Mouse (Mus musculus): ENCODE data around the gene Sema5a. TPM values are rescaled to one million over a fixed set of nuclear protein-coding genes. Genes with fewer than 3 reads are reported as not detected.

Gene Sema5a
- total and polyA plus RNA-seq, 2 experiments from 2014 or later = 7.6 to 21.5 TPM

GRCm38 (mm10) chr15:32647061-32647687 lies 402.6 kb downstream of the Sema5a start:
- ATAC-seq = no peak
- 67% methylated on average over 1 of the region's 1 CpGs for WGBS
- no peak for TF ChIP-seq CTCF (IDR thresholded peaks at IDR 0.05; ENCODE audit: low read depth)

GRCm38 (mm10) chr15:32654046-32654445 lies 409.4 kb downstream of the Sema5a start:
- no peak overlapping the region for H3K4me3 ChIP-seq (ENCODE audit: low read depth, low read length)
- no peaks in the 10 kb centered on the region for H3K36me3 ChIP-seq (ENCODE audit: insufficient read depth)
- H3K9ac ChIP-seq = no peak overlapping the region
- H3K4me1 ChIP-seq (ENCODE audit: insufficient read depth) = no peaks in the 10 kb centered on the region
- H3K27me3 ChIP-seq (ENCODE audit: insufficient read depth, low read length) = no peaks in the 10 kb centered on the region
- no peaks in the 10 kb centered on the region for H3K9me3 ChIP-seq (ENCODE audit: low read length)
- DNase-seq = no peak
- H3K4me2 ChIP-seq (ENCODE audit: low read depth) = no peak overlapping the region
- TF ChIP-seq CTCF (IDR thresholded peaks at IDR 0.05; ENCODE audit: low read depth) = no peak
- WGBS = 84% methylated on average over 3 of the region's 3 CpGs
- no peak for ATAC-seq
- no peak overlapping the region for H3K27ac ChIP-seq (ENCODE audit: low read depth, low read length)

More at GRCm38 (mm10) chr15:32647061-32647687, 402.6 kb downstream of the Sema5a start:
- H3K4me3 ChIP-seq (ENCODE audit: low read depth, low read length) = no peak overlapping the region
- no peak overlapping the region for H3K4me2 ChIP-seq (ENCODE audit: low read depth)
- no peaks in the 10 kb centered on the region for H3K36me3 ChIP-seq (ENCODE audit: insufficient read depth)
- no peak for DNase-seq
- H3K27me3 ChIP-seq (ENCODE audit: insufficient read depth, low read length) = no peaks in the 10 kb centered on the region
- no peaks in the 10 kb centered on the region for H3K4me1 ChIP-seq (ENCODE audit: insufficient read depth)
- no peak overlapping the region for H3K27ac ChIP-seq (ENCODE audit: low read depth, low read length)
- H3K9me3 ChIP-seq (ENCODE audit: low read length) = no peaks in the 10 kb centered on the region
- no peak overlapping the region for H3K9ac ChIP-seq

- no peak overlapping the region for H3K4me2 ChIP-seq (ENCODE audit: low read depth)
- no peaks in the 10 kb centered on the region for H3K9me3 ChIP-seq (ENCODE audit: low read length)
- 53% methylated on average over 4 of the region's 4 CpGs for WGBS
- H3K36me3 ChIP-seq (ENCODE audit: insufficient read depth) = no peaks in the 10 kb centered on the region
- no peak overlapping the region for H3K4me3 ChIP-seq (ENCODE audit: low read depth, low read length)
- TF ChIP-seq CTCF (IDR thresholded peaks at IDR 0.05; ENCODE audit: low read depth) = no peak
- H3K4me1 ChIP-seq (ENCODE audit: insufficient read depth) = no peaks in the 10 kb centered on the region
- H3K9ac ChIP-seq = no peak overlapping the region
- H3K27me3 ChIP-seq (ENCODE audit: insufficient read depth, low read length) = no peaks in the 10 kb centered on the region
- DNase-seq = no peak
- ATAC-seq = peak; percentile 64
- H3K27ac ChIP-seq (ENCODE audit: low read depth, low read length) = no peak overlapping the region
Observed at GRCm38 (mm10) chr15:32656017-32656416, 411.4 kb downstream of the Sema5a start.

- 89% methylated on average over 1 of the region's 1 CpGs for WGBS
- H3K4me1 ChIP-seq (ENCODE audit: insufficient read depth) = no peaks in the 10 kb centered on the region
Observed at GRCm38 (mm10) chr15:32676446-32676845, 431.8 kb downstream of the Sema5a start.

GRCm38 (mm10) chr15:32685152-32685551 lies 440.5 kb downstream of the Sema5a start:
- no peak overlapping the region for H3K4me3 ChIP-seq (ENCODE audit: low read depth, low read length)
- peak; percentile 80 for ATAC-seq
- no peak overlapping the region for H3K4me2 ChIP-seq (ENCODE audit: low read depth)
- no peaks in the 10 kb centered on the region for H3K4me1 ChIP-seq (ENCODE audit: insufficient read depth)
- H3K9ac ChIP-seq = no peak overlapping the region
- no peak for TF ChIP-seq CTCF (IDR thresholded peaks at IDR 0.05; ENCODE audit: low read depth)
- H3K9me3 ChIP-seq (ENCODE audit: low read length) = no peaks in the 10 kb centered on the region
- WGBS = 39% methylated on average over 4 of the region's 4 CpGs
- DNase-seq = peak; percentile 65
- no peak overlapping the region for H3K27ac ChIP-seq (ENCODE audit: low read depth, low read length)
- H3K36me3 ChIP-seq (ENCODE audit: insufficient read depth) = no peaks in the 10 kb centered on the region
- no peaks in the 10 kb centered on the region for H3K27me3 ChIP-seq (ENCODE audit: insufficient read depth, low read length)

More at GRCm38 (mm10) chr15:32676446-32676845, 431.8 kb downstream of the Sema5a start:
- no peak overlapping the region for H3K4me2 ChIP-seq (ENCODE audit: low read depth)
- H3K9me3 ChIP-seq (ENCODE audit: low read length) = no peaks in the 10 kb centered on the region
- H3K27ac ChIP-seq (ENCODE audit: low read depth, low read length) = no peak overlapping the region
- no peak for TF ChIP-seq CTCF (IDR thresholded peaks at IDR 0.05; ENCODE audit: low read depth)
- no peak for ATAC-seq
- no peak for DNase-seq
- H3K9ac ChIP-seq = no peak overlapping the region
- H3K27me3 ChIP-seq (ENCODE audit: insufficient read depth, low read length) = no peaks in the 10 kb centered on the region
- H3K4me3 ChIP-seq (ENCODE audit: low read depth, low read length) = no peak overlapping the region
- H3K36me3 ChIP-seq (ENCODE audit: insufficient read depth) = no peaks in the 10 kb centered on the region

GRCm38 (mm10) chr15:32691021-32691420 lies 446.4 kb downstream of the Sema5a start:
- Histone ChIP-seq H3K4me3 (ENCODE audit: low read depth, low read length) (no peak overlapping the region), H3K27me3 (ENCODE audit: insufficient read depth, low read length) (no peaks in the 10 kb centered on the region), H3K4me2 (ENCODE audit: low read depth) (no peak overlapping the region), H3K36me3 (ENCODE audit: insufficient read depth) (no peaks in the 10 kb centered on the region), H3K27ac (ENCODE audit: low read depth, low read length) (0 out of 2 replicates have a peak overlapping the region, but pooled peaks have one; percentile 23), H3K9ac (no peak overlapping the region), H3K9me3 (ENCODE audit: low read length) (no peaks in the 10 kb centered on the region), H3K4me1 (ENCODE audit: insufficient read depth) (peaks cover 11% of the 10 kb centered on the region; the same call in 1 of the 2 replicates)
- ATAC-seq = peak; percentile 93
- TF ChIP-seq CTCF (IDR thresholded peaks at IDR 0.05; ENCODE audit: low read depth) = no peak
- peak; percentile 74 for DNase-seq

GRCm38 (mm10) chr15:32693006-32693405 lies 448.4 kb downstream of the Sema5a start:
- TF ChIP-seq CTCF (IDR thresholded peaks at IDR 0.05; ENCODE audit: low read depth) = no peak

More at GRCm38 (mm10) chr15:32693006-32693405, 448.4 kb downstream of the Sema5a start:
- H3K27ac ChIP-seq (ENCODE audit: low read depth, low read length) = no peak overlapping the region
- no peak for DNase-seq
- H3K9me3 ChIP-seq (ENCODE audit: low read length) = no peaks in the 10 kb centered on the region
- H3K4me1 ChIP-seq (ENCODE audit: insufficient read depth) = peaks cover 11% of the 10 kb centered on the region; the same call in 1 of the 2 replicates
- H3K4me2 ChIP-seq (ENCODE audit: low read depth) = no peak overlapping the region
- WGBS = 84% methylated on average over 2 of the region's 2 CpGs
- no peaks in the 10 kb centered on the region for H3K27me3 ChIP-seq (ENCODE audit: insufficient read depth, low read length)
- ATAC-seq = no peak
- no peak overlapping the region for H3K9ac ChIP-seq
- no peak overlapping the region for H3K4me3 ChIP-seq (ENCODE audit: low read depth, low read length)
- no peaks in the 10 kb centered on the region for H3K36me3 ChIP-seq (ENCODE audit: insufficient read depth)

Measured in forebrain, postnatal 0 days (tissue).